Mouse (Mus musculus) intestine, embryonic 14.5 days (tissue): ENCODE data around the gene Tox4. TPM values are rescaled to one million over a fixed set of nuclear protein-coding genes. Genes with fewer than 3 reads are reported as not detected.

ENCODE experiments used
- ATAC-seq: fragments of 200-750 bp; cut with Nextera tagmentation; replicated peaks from 2 replicates; pipeline ENCODE4 v1.8.0; 2017; ENCODE audit warnings: low read depth, moderate number of reproducible peaks, moderate TSS enrichment, moderate library complexity; ENCODE audit not compliant: low FRiP score, low TSS enrichment
- DNase-seq: peaks from one replicate; pipeline ENCODE4 v3.0.0-alpha.2; 2018; ENCODE audit warnings: low spot score
- H3K27ac ChIP-seq: fragments of 300-500 bp; sonication (generic); 2 replicates; pipeline ENCODE4 v1.5.1; 2014; ENCODE audit warnings: low read depth, mild to moderate bottlenecking, control low read depth
- H3K27me3 ChIP-seq: fragments of 300-500 bp; sonication (generic); replicated peaks from 2 replicates; pipeline ENCODE4 v1.6.1; 2014; ENCODE audit warnings: low read length, control low read depth; ENCODE audit not compliant: control insufficient read depth, insufficient read depth
- H3K36me3 ChIP-seq: fragments of 300-500 bp; sonication (generic); 2 replicates; pipeline ENCODE4 v1.6.1; 2014; ENCODE audit warnings: low read length, control low read depth; ENCODE audit not compliant: control insufficient read depth, insufficient read depth
- H3K4me1 ChIP-seq: fragments of 300-500 bp; sonication (generic); replicated peaks from 2 replicates; pipeline ENCODE4 v1.6.1; 2014; ENCODE audit warnings: low read length, control low read depth, mixed read lengths; ENCODE audit not compliant: control insufficient read depth, insufficient read depth
- H3K4me2 ChIP-seq: fragments of 300-500 bp; sonication (generic); 2 replicates; pipeline ENCODE4 v1.6.1; 2014; ENCODE audit warnings: low read length
- H3K4me3 ChIP-seq: fragments of 300-500 bp; sonication (generic); 2 replicates; pipeline ENCODE4 v1.5.1; 2014; ENCODE audit warnings: low read depth, low read length, control low read depth, mixed read lengths
- H3K9ac ChIP-seq: fragments of 300-500 bp; sonication (generic); 2 replicates; pipeline ENCODE4 v1.6.1; 2014; ENCODE audit warnings: mild to moderate bottlenecking, low read length
- H3K9me3 ChIP-seq: fragments of 300-500 bp; sonication (generic); 2 replicates; pipeline ENCODE4 v1.6.1; 2016; ENCODE audit warnings: low read length, control low read depth; ENCODE audit not compliant: control insufficient read depth
- WGBS: fragments of 180-500 bp; shearing (Covaris S2); extraction: QIAGEN DNeasy Blood & Tissue Kit; methylation state at CpG from one replicate; pipeline ENCODE4 v1.1.7; 2014; 5-methylcytosine and 5-hydroxymethylcytosine counted together
- polyA plus RNA-seq: library from polyadenylated mRNA; unstranded; fragments of >200 nt; fragmentation: Nextera tagmentation; extraction: Ambion mirVana; gene quantifications from 2 replicates; pipeline ENCODE4 v1.2.1, GENCODE M21; 2014

Gene Tox4
- polyA plus RNA-seq, result 34.3 and 44.9 TPM in 2 replicates

DNA sequence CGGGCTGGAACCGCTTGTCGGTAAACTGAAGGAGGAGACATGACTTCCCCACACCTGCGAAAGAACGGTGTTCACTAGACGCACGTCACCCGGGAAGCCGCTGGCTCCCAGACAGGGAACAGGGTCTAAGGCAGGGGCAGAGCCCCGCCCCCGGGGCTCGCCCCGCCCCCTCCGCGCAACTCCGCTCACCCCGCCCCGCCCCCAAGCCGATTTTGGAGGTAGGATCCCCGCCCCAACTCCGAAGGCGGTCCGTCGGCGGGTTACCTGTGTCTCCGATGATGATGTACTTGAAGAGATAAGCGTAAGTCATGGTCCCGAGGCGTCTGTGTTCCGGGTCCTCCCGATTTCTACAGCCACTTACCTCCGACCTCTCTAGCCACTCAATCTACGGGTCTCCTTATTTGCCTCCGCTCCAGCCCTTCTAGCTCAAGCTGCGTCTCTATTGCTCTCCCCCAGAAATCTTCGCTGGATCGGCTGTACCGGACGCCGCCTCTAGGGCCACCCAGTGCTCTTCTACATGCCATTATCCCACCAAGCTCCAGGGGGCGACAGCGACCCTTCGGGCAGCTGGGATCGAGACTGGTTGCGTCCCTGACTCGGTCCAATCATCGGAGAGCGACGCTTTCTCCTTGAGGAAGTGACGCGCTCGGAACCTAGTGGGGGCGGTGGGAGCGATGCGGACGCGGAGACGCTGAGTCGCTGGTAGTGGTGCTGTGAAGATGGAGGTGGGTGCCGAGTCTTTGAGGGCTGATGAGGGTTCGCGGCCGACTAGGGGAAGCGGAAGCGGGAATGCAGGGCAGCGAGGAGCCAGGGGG is at the start of gene Tox4, which contains the start of gene Rab2b:
Tox4 (plus strand) TSS at position 215 of the 815 bp plus-strand sequence.
Rab2b (minus strand) TSS at position 614 of the 815 bp plus-strand sequence.
- WGBS, result under 1% methylated on average over 66 of the region's 66 CpGs
- Histone ChIP-seq H3K27ac (peak within 1 kb of the TSS; percentile 83), H3K4me3 (peak within 1 kb of the TSS; percentile 88), H3K27me3 (no peaks in the 10 kb centered on the region), H3K4me1 (peaks cover 7% of the 10 kb centered on the region), H3K36me3 (peaks cover 5% of the 10 kb centered on the region), H3K9me3 (no peaks in the 10 kb centered on the region), H3K4me2 (peak within 1 kb of the TSS; percentile 71), H3K9ac (peak within 1 kb of the TSS; percentile 85)
- ATAC-seq, result peak; percentile 99
- DNase-seq, result peak; percentile 99

DNA sequence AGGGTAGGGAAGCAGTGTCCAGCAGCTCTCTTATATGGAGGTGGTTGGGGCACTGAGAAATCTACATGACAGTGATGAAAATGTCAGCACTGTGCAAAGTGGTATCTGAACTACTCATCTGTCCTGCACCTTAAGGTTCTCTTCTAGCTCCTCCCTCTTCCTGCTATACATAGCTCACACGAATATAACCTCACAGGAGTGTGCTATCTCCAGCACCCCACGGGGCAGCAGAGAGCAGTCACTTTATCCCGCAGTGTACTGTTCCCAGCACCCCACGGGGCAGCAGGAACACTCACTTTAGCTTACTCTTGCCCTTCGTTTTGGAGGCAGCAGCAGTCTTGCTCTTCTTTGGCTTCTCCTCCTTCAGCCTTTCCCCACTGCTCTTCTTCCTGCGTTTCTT is 46.7 kb upstream of the Tox4 start:
- H3K27me3 ChIP-seq, result no peaks in the 10 kb centered on the region
- DNase-seq, result no peak
- H3K4me1 ChIP-seq, result no peaks in the 10 kb centered on the region
- ATAC-seq, result no peak
- no peak overlapping the region for H3K27ac ChIP-seq
- no peak overlapping the region for H3K4me3 ChIP-seq
- 85% methylated on average over 6 of the region's 6 CpGs for WGBS
- H3K9me3 ChIP-seq, result no peaks in the 10 kb centered on the region
- H3K9ac ChIP-seq, result no peak overlapping the region
- no peak overlapping the region for H3K4me2 ChIP-seq
- H3K36me3 ChIP-seq, result peaks cover 97% of the 10 kb centered on the region

GRCm38 (mm10) chr14:52235165-52235564 is 43.8 kb upstream of the Tox4 start:
- H3K27me3 ChIP-seq, result no peaks in the 10 kb centered on the region
- ATAC-seq (no peak), DNase-seq (no peak)
- 88% methylated on average over 7 of the region's 7 CpGs for WGBS
- peaks cover 72% of the 10 kb centered on the region for H3K36me3 ChIP-seq
- no peak overlapping the region for H3K27ac ChIP-seq
- H3K4me3 ChIP-seq, result no peak overlapping the region
- H3K4me2 ChIP-seq, result no peak overlapping the region
- H3K9me3 ChIP-seq, result no peaks in the 10 kb centered on the region
- H3K4me1 ChIP-seq, result no peaks in the 10 kb centered on the region
- H3K9ac ChIP-seq, result no peak overlapping the region

GRCm38 (mm10) chr14:52236216-52236615 is 42.7 kb upstream of the Tox4 start:
- Histone ChIP-seq H3K9ac (no peak overlapping the region), H3K27ac (no peak overlapping the region), H3K36me3 (peaks cover 68% of the 10 kb centered on the region), H3K4me3 (no peak overlapping the region), H3K9me3 (no peaks in the 10 kb centered on the region), H3K4me2 (no peak overlapping the region), H3K27me3 (no peaks in the 10 kb centered on the region), H3K4me1 (no peaks in the 10 kb centered on the region)
- DNase-seq (no peak), ATAC-seq (no peak)
- WGBS, result 89% methylated on average over 1 of the region's 1 CpGs

GRCm38 (mm10) chr14:52244041-52244689 is 34.8 kb upstream of the Tox4 start:
- H3K9ac ChIP-seq, result peak overlapping the region; percentile 53
- H3K9me3 ChIP-seq, result no peaks in the 10 kb centered on the region
- peaks cover 7% of the 10 kb centered on the region; the same call in 1 of the 2 replicates for H3K36me3 ChIP-seq
- peak overlapping the region; percentile 54 for H3K4me3 ChIP-seq
- under 1% methylated on average over 32 of the region's 32 CpGs for WGBS
- peak overlapping the region; percentile 49 for H3K4me2 ChIP-seq
- DNase-seq, result peak; percentile 99
- peak; percentile 98 for ATAC-seq
- H3K27ac ChIP-seq, result peak overlapping the region; percentile 6; the same call in 1 of the 2 replicates
- H3K27me3 ChIP-seq, result no peaks in the 10 kb centered on the region
- H3K4me1 ChIP-seq, result 0 out of 2 replicates have a peak, but pooled peaks cover 3% of the 10 kb centered on the region

DNA sequence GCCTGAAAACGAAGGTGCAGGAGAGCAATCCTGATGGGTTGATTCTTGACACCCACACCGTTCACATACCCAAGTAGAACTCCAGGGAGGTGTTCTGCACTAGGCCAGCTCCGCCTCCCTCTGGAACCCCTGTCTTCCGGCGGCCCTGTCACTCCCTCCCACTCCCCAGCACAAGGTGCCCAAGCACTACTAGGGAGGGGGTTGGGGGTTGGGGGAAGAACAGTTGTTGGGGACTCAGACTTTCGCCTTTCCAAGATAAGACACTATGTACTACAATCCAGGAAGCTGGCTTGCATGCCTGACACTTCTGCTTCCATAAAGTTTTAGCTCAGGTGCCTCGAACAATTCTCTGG is 34.3 kb upstream of the Tox4 start:
- peak overlapping the region; percentile 54 for H3K4me3 ChIP-seq
- peaks cover 7% of the 10 kb centered on the region; the same call in 1 of the 2 replicates for H3K36me3 ChIP-seq
- ATAC-seq, result peak; percentile 72
- DNase-seq, result no peak
- no peaks in the 10 kb centered on the region for H3K27me3 ChIP-seq
- no peaks in the 10 kb centered on the region for H3K9me3 ChIP-seq
- H3K9ac ChIP-seq, result peak overlapping the region; percentile 31
- WGBS, result 10% methylated on average over 7 of the region's 7 CpGs
- H3K4me2 ChIP-seq, result peak overlapping the region; percentile 49
- H3K4me1 ChIP-seq, result 0 out of 2 replicates have a peak, but pooled peaks cover 3% of the 10 kb centered on the region
- H3K27ac ChIP-seq, result peak overlapping the region; percentile 6; the same call in 1 of the 2 replicates

GRCm38 (mm10) chr14:52246129-52246528 is 32.8 kb upstream of the Tox4 start:
- no peak for ATAC-seq
- 77% methylated on average over 4 of the region's 4 CpGs for WGBS
- peaks cover under 1% of the 10 kb centered on the region; the same call in 1 of the 2 replicates for H3K36me3 ChIP-seq

GRCm38 (mm10) chr14:52256311-52257175 is 22.4 kb upstream of the Tox4 start:
- WGBS, result 7% methylated on average over 18 of the region's 18 CpGs

More at GRCm38 (mm10) chr14:52246129-52246528, 32.8 kb upstream of the Tox4 start:
- no peak for DNase-seq
- no peak overlapping the region for H3K4me2 ChIP-seq
- no peak overlapping the region for H3K27ac ChIP-seq
- H3K4me1 ChIP-seq, result 0 out of 2 replicates have a peak, but pooled peaks cover 3% of the 10 kb centered on the region
- H3K27me3 ChIP-seq, result no peaks in the 10 kb centered on the region
- H3K4me3 ChIP-seq, result no peak overlapping the region
- no peak overlapping the region for H3K9ac ChIP-seq
- H3K9me3 ChIP-seq, result no peaks in the 10 kb centered on the region

More at GRCm38 (mm10) chr14:52256311-52257175, 22.4 kb upstream of the Tox4 start:
- peaks cover 6% of the 10 kb centered on the region for H3K4me1 ChIP-seq
- DNase-seq, result peak; percentile 65
- peak overlapping the region; percentile 97 for H3K4me3 ChIP-seq
- no peaks in the 10 kb centered on the region for H3K27me3 ChIP-seq
- peak overlapping the region; percentile 89 for H3K27ac ChIP-seq
- H3K9ac ChIP-seq, result peak overlapping the region; percentile 85
- H3K36me3 ChIP-seq, result no peaks in the 10 kb centered on the region; the same call in 1 of the 2 replicates
- no peak for ATAC-seq
- H3K4me2 ChIP-seq, result peak overlapping the region; percentile 91
- H3K9me3 ChIP-seq, result no peaks in the 10 kb centered on the region
